Mouse (Mus musculus) MEL (cell line): Measurements from ENCODE around the gene Arfrp1. TPM values are rescaled to one million over a fixed set of nuclear protein-coding genes. Genes with fewer than 3 reads are reported as not detected.

Experiments used
- DNase-seq: peaks from one replicate; pipeline ENCODE4 v3.0.0; 2011; ENCODE audit warnings: low read depth, low spot score
- H3K27ac ChIP-seq: 2 replicates; pipeline ENCODE4 v1.5.1; 2012; ENCODE audit warnings: low read depth, mild to moderate bottlenecking, control low read depth, low read length, moderate library complexity; ENCODE audit not compliant: control insufficient read depth
- H3K27me3 ChIP-seq, 2 experiments: fragments of 150-350 bp in 1 of 2; sonication (generic) in 1 of 2; 2 replicates each; pipeline ENCODE4 v1.6.1; 2012; ENCODE audit warnings: low read length in 2 of 2, mild to moderate bottlenecking in 2 of 2, improper control_type of control experiment in 1 of 2, moderate library complexity in 1 of 2; ENCODE audit not compliant: insufficient read depth in 2 of 2, control insufficient read depth in 1 of 2
- H3K36me3 ChIP-seq, 2 experiments: 2 replicates each; pipeline ENCODE4 v1.6.1; 2012 to 2014; ENCODE audit warnings: low read length in 2 of 2, improper control_type of control experiment in 1 of 2, inconsistent platforms in 1 of 2, mild to moderate bottlenecking in 1 of 2; ENCODE audit not compliant: insufficient read depth in 2 of 2, control insufficient read depth in 1 of 2
- H3K4me1 ChIP-seq, 2 experiments: fragments of 150-350 bp in 1 of 2; sonication (generic) in 1 of 2; 2 replicates each; pipeline ENCODE4 v1.6.1; 2012; ENCODE audit warnings: low read length in 2 of 2, improper control_type of control experiment in 1 of 2, mild to moderate bottlenecking in 1 of 2; ENCODE audit not compliant: insufficient read depth in 2 of 2, control insufficient read depth in 1 of 2
- H3K4me3 ChIP-seq, 2 experiments: fragments of 150-350 bp in 1 of 2; sonication (generic) in 1 of 2; 2 replicates each; pipeline ENCODE4 v1.5.1; 2012; ENCODE audit warnings: low read depth in 2 of 2, low read length in 2 of 2, mild to moderate bottlenecking in 2 of 2, moderate library complexity in 2 of 2, control low read depth in 1 of 2, improper control_type of control experiment in 1 of 2; ENCODE audit not compliant: control insufficient read depth in 1 of 2, insufficient read depth in 1 of 2
- H3K79me2 ChIP-seq: 2 replicates; pipeline ENCODE4 v1.6.1; 2012; ENCODE audit warnings: mild to moderate bottlenecking, low read length, moderate library complexity; ENCODE audit not compliant: control insufficient read depth, poor library complexity, insufficient read depth
- H3K9ac ChIP-seq: 2 replicates; pipeline ENCODE4 v1.6.1; 2012; ENCODE audit warnings: low read depth, mild to moderate bottlenecking, control low read depth, low read length, moderate library complexity; ENCODE audit not compliant: control insufficient read depth, poor library complexity, severe bottlenecking
- H3K9me3 ChIP-seq: fragments of 150-350 bp; sonication (generic); replicated peaks from 2 replicates; pipeline ENCODE4 v1.6.1; 2012; ENCODE audit warnings: mild to moderate bottlenecking, low read length, improper control_type of control experiment, moderate library complexity; ENCODE audit not compliant: insufficient read depth
- BHLHE40 ChIP-seq: IDR thresholded peaks from 2 replicates; pipeline ENCODE4 v1.6.1; 2012; ENCODE audit warnings: low read depth, mild to moderate bottlenecking, inconsistent platforms, low read length, improper control_type of control experiment, borderline replicate concordance
- CHD2 ChIP-seq: IDR thresholded peaks from 2 replicates; pipeline ENCODE4 v1.6.1; 2011; ENCODE audit warnings: low read length, improper control_type of control experiment
- ETS1 ChIP-seq: IDR thresholded peaks from 2 replicates; pipeline ENCODE4 v1.6.1; 2012; ENCODE audit warnings: low read depth, mild to moderate bottlenecking, inconsistent platforms, low read length, improper control_type of control experiment, moderate library complexity
- GATA1 ChIP-seq: IDR thresholded peaks from 2 replicates; pipeline ENCODE4 v1.6.1; 2011; ENCODE audit warnings: low read depth, low read length, improper control_type of control experiment
- HCFC1 ChIP-seq: IDR thresholded peaks from 2 replicates; pipeline ENCODE4 v1.6.1; 2012; ENCODE audit warnings: low read depth, mild to moderate bottlenecking, inconsistent platforms, low read length, improper control_type of control experiment, moderate library complexity
- MAFK ChIP-seq: IDR thresholded peaks from 2 replicates; pipeline ENCODE4 v1.6.1; 2011; ENCODE audit warnings: low read depth, mild to moderate bottlenecking, low read length, improper control_type of control experiment, borderline replicate concordance
- MAZ ChIP-seq: IDR thresholded peaks from 2 replicates; pipeline ENCODE4 v1.6.1; 2012; ENCODE audit warnings: low read depth, mild to moderate bottlenecking, inconsistent platforms, low read length, improper control_type of control experiment
- MXI1 ChIP-seq: IDR thresholded peaks from 2 replicates; pipeline ENCODE4 v1.6.1; 2011; ENCODE audit warnings: mild to moderate bottlenecking, low read depth, low read length, improper control_type of control experiment
- MYC ChIP-seq: IDR thresholded peaks from 2 replicates; pipeline ENCODE4 v1.6.1; 2011; ENCODE audit warnings: low read depth, mild to moderate bottlenecking, low read length, improper control_type of control experiment, moderate library complexity
- NRF1 ChIP-seq: IDR thresholded peaks from 2 replicates; pipeline ENCODE4 v1.6.1; 2014; ENCODE audit warnings: low read depth, mild to moderate bottlenecking, inconsistent platforms, low read length, improper control_type of control experiment, moderate library complexity; ENCODE audit not compliant: poor library complexity, insufficient read depth, severe bottlenecking
- POLR2A ChIP-seq, 2 experiments: IDR thresholded peaks; 2 replicates each; pipeline ENCODE4 v1.6.1; 2011 to 2012; ENCODE audit warnings: low read length in 2 of 2, mild to moderate bottlenecking in 2 of 2, control low read depth in 1 of 2, improper control_type of control experiment in 1 of 2, low read depth in 1 of 2, moderate library complexity in 1 of 2; ENCODE audit not compliant: control insufficient read depth in 1 of 2, insufficient read depth in 1 of 2, poor library complexity in 1 of 2
- POLR2AphosphoS5 ChIP-seq: IDR thresholded peaks from 2 replicates; pipeline ENCODE4 v1.6.1; 2012; ENCODE audit warnings: low read depth, borderline replicate concordance, mild to moderate bottlenecking, inconsistent platforms, low read length, moderate library complexity, mixed read lengths
- SIN3A ChIP-seq: IDR thresholded peaks from 2 replicates; pipeline ENCODE4 v1.6.1; 2012; ENCODE audit warnings: low read length, improper control_type of control experiment, inconsistent platforms
- SMC3 ChIP-seq: IDR thresholded peaks from 2 replicates; pipeline ENCODE4 v1.6.1; 2011; ENCODE audit warnings: low read depth, low read length, improper control_type of control experiment
- TAL1 ChIP-seq: IDR thresholded peaks from 2 replicates; pipeline ENCODE4 v1.6.1; 2012; ENCODE audit warnings: mild to moderate bottlenecking, inconsistent platforms, low read length, moderate library complexity, mixed read lengths
- TBP ChIP-seq: IDR thresholded peaks from 2 replicates; pipeline ENCODE4 v1.8.0; 2011; ENCODE audit warnings: low read depth, low read length, improper control_type of control experiment
- USF2 ChIP-seq, 2 experiments: IDR thresholded peaks; 2 replicates each; pipeline ENCODE4 v1.6.1; 2011 to 2012; ENCODE audit warnings: improper control_type of control experiment in 2 of 2, low read length in 2 of 2, borderline replicate concordance in 1 of 2, inconsistent platforms in 1 of 2, low read depth in 1 of 2, mild to moderate bottlenecking in 1 of 2; ENCODE audit not compliant: insufficient read depth in 1 of 2
- ZMIZ1 ChIP-seq: IDR thresholded peaks from 2 replicates; pipeline ENCODE4 v1.6.1; 2012; ENCODE audit warnings: low read depth, mild to moderate bottlenecking, inconsistent platforms, low read length, improper control_type of control experiment, moderate library complexity
- polyA plus RNA-seq, 2 experiments: library from polyadenylated mRNA; stranded (reverse) in 1 of 2; unstranded in 1 of 2; fragments of >175 nt in 1 of 2; fragments of >200 nt in 1 of 2; gene quantifications; 2 replicates each; pipeline versions ENCODE4 v1.2.1 to v1.2.4; 2012; ENCODE audit warnings: low replicate concordance in 2 of 2, low read depth in 1 of 2; ENCODE audit not compliant: insufficient read length in 2 of 2, insufficient read depth in 1 of 2, missing spikeins in 1 of 2
- total RNA-seq: library from RNA; depleted of rRNA; stranded (reverse); fragments of 300-350 nt; gene quantifications from 2 replicates; pipeline ENCODE4 v1.2.3, GENCODE M21; 2012

Gene Arfrp1
- total and polyA plus RNA-seq, 3 experiments: 36.8 to 68.8 TPM; not detected in 1

- H3K4me1 ChIP-seq: no peaks in the 10 kb centered on the region
- peaks cover 2 to 11% of the 10 kb centered on the region in 2 experiments; a peak in 3 of 4 replicates for H3K36me3 ChIP-seq
- H3K9me3 ChIP-seq: no peaks in the 10 kb centered on the region
- H3K4me3 ChIP-seq: no peak within 1 kb of the TSS
- no peaks in the 10 kb centered on the region for H3K27me3 ChIP-seq
- DNase-seq: no peak
- no peak for TF ChIP-seq MXI1
- TF ChIP-seq HCFC1: no peak
- TF ChIP-seq ETS1: no peak
- TF ChIP-seq TAL1: no peak
- TF ChIP-seq MAZ: no peak
- TF ChIP-seq MAFK: no peak
- TF ChIP-seq MYC: no peak
- TF ChIP-seq BHLHE40: no peak
- H3K27ac ChIP-seq: no peak within 1 kb of the TSS
- peaks cover 9% of the 10 kb centered on the region for H3K79me2 ChIP-seq
- no peak within 1 kb of the TSS for H3K9ac ChIP-seq
These were observed 14.6 kb upstream of the Arfrp1 start, which contains the start of gene Lime1 for GRCm38 (mm10) chr2:181379778-181380177. Lime1 (plus strand) TSS chr2:181380078.

- H3K4me3 ChIP-seq: no peak overlapping the region
- no peak for TF ChIP-seq MYC
- no peak for TF ChIP-seq TBP
- TF ChIP-seq CHD2: no peak
- no peak for TF ChIP-seq ZMIZ1
- TF ChIP-seq USF2 (IDR thresholded peaks at IDR 0.05; ENCODE audit: borderline replicate concordance in 1 of 2, insufficient read depth in 1 of 2, low read depth in 1 of 2, low read length in 2 of 2): no peak
- TF ChIP-seq POLR2AphosphoS5: no peak
- no peak for TF ChIP-seq MAZ
- no peak for TF ChIP-seq NRF1
- no peak for TF ChIP-seq GATA1
- TF ChIP-seq BHLHE40: no peak
- TF ChIP-seq SMC3: no peak
- TF ChIP-seq SIN3A: no peak
- TF ChIP-seq TAL1: no peak
- TF ChIP-seq POLR2A (IDR thresholded peaks at IDR 0.05; ENCODE audit: control insufficient read depth in 1 of 2, insufficient read depth in 1 of 2, low read depth in 1 of 2, low read length in 2 of 2, poor library complexity in 1 of 2): no peak
- no peaks in the 10 kb centered on the region for H3K27me3 ChIP-seq
- peaks cover 16% of the 10 kb centered on the region for H3K79me2 ChIP-seq
- no peak overlapping the region for H3K9ac ChIP-seq
- no peak overlapping the region for H3K27ac ChIP-seq
- DNase-seq: no peak
- peaks cover 0 to 3% of the 10 kb centered on the region in 2 experiments; a peak in 1 of 4 replicates for H3K4me1 ChIP-seq
- no peaks in the 10 kb centered on the region for H3K9me3 ChIP-seq
- peaks cover 6 to 11% of the 10 kb centered on the region in 2 experiments for H3K36me3 ChIP-seq
These were observed 13.5 kb upstream of the Arfrp1 start for GRCm38 (mm10) chr2:181378701-181379100.
